Mouse (Mus musculus) fibroblast of lung, adult 2 months (primary cell): ENCODE data around the gene Plpp3.

ENCODE experiments used
- DNase-seq: peaks from one replicate; pipeline ENCODE4 v3.0.0-alpha.2; 2011; ENCODE audit warnings: low read depth

Plpp3 gene

GRCm38 (mm10) chr4:105158651-105159530 is 1.7 kb downstream of the Plpp3 start:
- no peak for DNase-seq

GRCm38 (mm10) chr4:105159531-105159870 is 2.4 kb downstream of the Plpp3 start:
- no peak for DNase-seq

- DNase-seq = no peak
Measured at GRCm38 (mm10) chr4:105160470-105160869, 3.3 kb downstream of the Plpp3 start.

- DNase-seq = no peak
Measured at GRCm38 (mm10) chr4:105162014-105162413, 4.9 kb downstream of the Plpp3 start.

- no peak for DNase-seq
Measured at GRCm38 (mm10) chr4:105162676-105163075, 5.5 kb downstream of the Plpp3 start.

GRCm38 (mm10) chr4:105163981-105164411 is 6.8 kb downstream of the Plpp3 start:
- no peak for DNase-seq

- no peak for DNase-seq
Measured at GRCm38 (mm10) chr4:105164952-105165351, 7.8 kb downstream of the Plpp3 start.

GRCm38 (mm10) chr4:105169093-105169571 is 12.0 kb downstream of the Plpp3 start:
- DNase-seq = no peak

- DNase-seq = no peak
Measured at GRCm38 (mm10) chr4:105169826-105170810, 13.0 kb downstream of the Plpp3 start.

- DNase-seq = no peak
Measured at GRCm38 (mm10) chr4:105170811-105171401, 13.8 kb downstream of the Plpp3 start.

- no peak for DNase-seq
Measured at GRCm38 (mm10) chr4:105171432-105171831, 14.3 kb downstream of the Plpp3 start.

- no peak for DNase-seq
Measured at GRCm38 (mm10) chr4:105174778-105175177, 17.6 kb downstream of the Plpp3 start.

- DNase-seq = peak; percentile 98
Measured at GRCm38 (mm10) chr4:105175255-105176035, 18.3 kb downstream of the Plpp3 start.

GRCm38 (mm10) chr4:105181014-105181658 is 24.0 kb downstream of the Plpp3 start:
- DNase-seq = no peak

- DNase-seq = no peak
Measured at GRCm38 (mm10) chr4:105181659-105182167, 24.6 kb downstream of the Plpp3 start.

GRCm38 (mm10) chr4:105182249-105182648 is 25.1 kb downstream of the Plpp3 start:
- DNase-seq = no peak

- DNase-seq = no peak
Measured at GRCm38 (mm10) chr4:105184490-105184889, 27.3 kb downstream of the Plpp3 start.

- DNase-seq = no peak
Measured at GRCm38 (mm10) chr4:105184924-105185323, 27.8 kb downstream of the Plpp3 start.

GRCm38 (mm10) chr4:105186654-105187053 is 29.5 kb downstream of the Plpp3 start:
- DNase-seq = no peak

GRCm38 (mm10) chr4:105187873-105188272 is 30.7 kb downstream of the Plpp3 start:
- DNase-seq = no peak

GRCm38 (mm10) chr4:105188801-105189200 is 31.7 kb downstream of the Plpp3 start:
- no peak for DNase-seq
